Mouse (Mus musculus) mouse embryonic stem cell (cell line): ENCODE measurements around the gene Tecr.
"Not testable (repeated sequence)": the region's sequence is repeated elsewhere in the genome, so short reads cannot be mapped to it uniquely, and the experiment has no call there.

Experiments
- in situ Hi-C, 2 experiments: fragments of 300-500 bp; cut with MboI; formaldehyde crosslinking; loops; 1 replicate in 1 of 2; 3 replicates in 1 of 2; pipeline ENCODE4 v1.14.3; 2019 to 2020; ENCODE audit warnings: low sequenced_read_pairs in 2 of 2, low pct_unique_long_range_greater_than_20kb in 1 of 2, mixed read lengths in 1 of 2; ENCODE audit not compliant: unreplicated experiment in 1 of 2

Tecr gene

GRCm38 (mm10) chr8:83571001-83571340 lies 36.8 kb downstream of the Tecr start:
- in situ Hi-C loops: not testable (repeated sequence)

- in situ Hi-C loops: no loop called here
Measured at GRCm38 (mm10) chr8:83570272-83571000, 37.3 kb downstream of the Tecr start.

DNA sequence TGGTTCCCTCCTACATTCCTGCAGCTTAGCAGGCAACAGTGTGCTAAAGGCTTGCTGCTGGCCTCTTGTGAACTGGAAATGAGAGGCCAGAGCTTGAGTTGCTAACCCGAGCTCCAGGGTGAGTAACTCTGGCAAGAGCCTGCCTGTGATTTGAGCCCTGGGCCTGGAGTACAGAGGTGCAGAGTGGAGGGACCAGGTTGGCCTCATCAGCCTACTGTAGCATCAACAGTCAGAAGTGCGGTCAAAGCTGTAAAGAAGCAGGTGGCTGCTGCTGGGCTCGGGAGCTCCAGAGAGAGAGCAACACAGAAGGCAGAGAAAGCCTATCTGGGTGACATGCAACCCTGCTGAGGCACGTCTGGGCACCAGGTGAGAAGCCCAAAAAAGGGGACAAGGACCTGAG lies 38.6 kb downstream of the Tecr start:
- in situ Hi-C loops: no loop called here

DNA sequence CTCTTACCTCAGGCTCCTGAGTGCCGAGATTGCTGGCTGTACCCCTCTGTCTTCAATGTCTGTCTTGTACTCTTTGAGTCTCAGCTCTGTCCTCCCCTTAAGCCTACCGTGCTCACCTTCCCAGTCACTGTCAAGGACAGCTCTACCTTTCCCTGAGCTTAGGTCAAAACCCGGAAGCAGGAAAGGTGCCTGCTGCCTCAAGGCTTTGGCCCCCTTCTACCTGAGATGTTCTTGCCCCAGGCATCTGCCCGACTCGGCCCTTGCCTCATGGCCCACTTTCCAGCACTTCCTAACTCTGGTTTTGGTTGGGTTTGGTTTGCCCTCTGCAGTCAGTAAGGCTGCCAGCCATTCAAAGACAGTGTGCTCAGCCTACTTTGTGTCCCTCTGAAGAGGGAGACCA lies 39.0 kb downstream of the Tecr start:
- in situ Hi-C loops: no loop called here

DNA sequence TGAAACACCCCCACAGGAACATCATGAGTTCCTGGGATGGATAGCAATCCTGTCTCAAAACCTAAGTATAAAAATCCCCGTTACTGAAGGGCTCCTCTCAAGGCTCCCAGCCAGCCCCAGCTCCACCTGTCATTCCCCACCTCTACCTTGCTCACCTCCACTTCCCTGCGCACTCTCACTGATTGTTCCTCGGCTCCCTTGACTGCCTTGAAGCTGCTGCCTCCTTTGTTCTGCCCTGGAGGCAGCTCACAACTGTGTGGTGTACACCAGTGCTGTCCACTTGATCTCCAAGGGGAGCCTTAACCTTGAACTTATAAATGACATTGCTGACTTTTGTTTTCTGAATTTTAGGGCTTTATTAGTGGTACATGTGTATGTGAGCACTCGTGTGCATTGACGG lies 39.6 kb downstream of the Tecr start:
- in situ Hi-C loops: no loop called here

GRCm38 (mm10) chr8:83567668-83568067 lies 40.1 kb downstream of the Tecr start:
- in situ Hi-C loops: no loop called here

- in situ Hi-C loops: no loop called here
Measured at GRCm38 (mm10) chr8:83566469-83567395, 41.0 kb downstream of the Tecr start, which contains the start of gene Ndufb7. Gene Ndufb7 (plus strand): TSS chr8:83566671.

DNA sequence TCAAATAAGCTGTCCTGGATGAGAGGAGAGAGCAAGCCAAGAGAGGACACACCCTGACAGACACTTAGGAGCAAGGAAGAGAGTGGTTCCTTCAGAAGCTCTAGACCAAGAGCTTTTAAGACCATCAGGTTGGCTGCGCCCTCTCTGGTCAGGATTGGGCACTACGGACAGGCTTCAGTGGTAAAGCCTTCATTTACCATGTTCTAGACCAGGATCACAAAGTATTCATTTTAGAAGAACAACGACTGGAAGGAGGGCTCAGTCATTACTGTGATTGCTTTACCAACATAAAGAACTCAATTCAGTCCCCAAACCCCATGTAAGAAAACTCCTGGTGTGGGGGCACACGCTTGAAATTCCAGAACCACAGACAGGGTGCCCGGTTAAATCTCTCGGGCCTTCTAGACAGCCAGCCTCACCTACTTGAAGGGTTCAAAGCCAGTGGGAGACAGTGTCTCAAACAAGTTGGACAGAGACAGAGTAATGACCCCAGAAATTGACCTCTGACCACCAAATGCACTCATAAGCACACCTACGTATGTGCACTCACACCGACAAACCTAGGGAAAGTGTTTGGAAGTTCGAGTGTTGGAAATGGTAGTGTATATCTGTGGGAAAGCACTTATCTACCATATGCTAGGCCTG lies 41.9 kb downstream of the Tecr start:
- in situ Hi-C loops: no loop called here

DNA sequence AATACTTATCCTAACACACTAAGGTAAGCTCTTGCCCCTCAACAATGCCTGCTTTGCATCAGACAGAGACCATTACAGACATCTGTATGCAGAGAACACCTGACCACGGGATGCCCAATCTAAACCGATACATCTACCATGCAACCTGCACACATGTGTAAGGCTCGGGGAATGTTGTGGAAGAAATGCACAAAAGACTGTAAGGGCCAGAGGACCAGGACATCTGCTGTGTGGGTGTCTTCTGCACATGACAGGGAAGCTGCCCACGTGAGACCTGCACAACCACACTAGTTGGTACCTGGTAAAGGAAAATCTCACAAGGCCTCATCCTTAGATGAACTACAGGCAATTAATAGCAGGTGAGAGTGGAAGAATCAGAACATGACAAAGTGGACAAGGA lies 44.5 kb downstream of the Tecr start:
- in situ Hi-C loops: no loop called here

- in situ Hi-C loops: no loop called here
Measured at GRCm38 (mm10) chr8:83562669-83563068, 45.1 kb downstream of the Tecr start.

DNA sequence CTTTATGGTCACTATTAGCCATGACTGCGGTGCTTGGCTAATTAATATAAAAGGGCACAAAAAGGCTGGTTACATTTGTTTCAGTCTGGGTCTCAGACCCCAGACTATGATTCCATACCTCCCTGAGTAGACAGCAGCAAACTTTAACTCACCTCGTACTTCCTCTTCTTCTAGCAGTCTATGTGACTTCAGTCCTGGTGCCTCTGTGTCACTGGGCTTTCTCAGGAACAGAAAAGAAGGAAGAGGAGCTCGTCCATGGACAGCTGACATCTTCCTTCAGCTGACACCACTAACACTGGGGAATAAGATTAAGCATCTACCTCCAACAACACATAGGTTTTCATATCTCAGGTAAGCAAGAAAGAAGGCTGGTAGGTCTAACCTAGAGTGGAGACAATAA lies 72.0 kb downstream of the Tecr start, which contains the start of gene Olfr370:
Olfr370 (plus strand) TSS at position 45 of the 400 bp plus-strand sequence.
- in situ Hi-C loops: no loop called here

GRCm38 (mm10) chr8:83534802-83535201 lies 73.0 kb downstream of the Tecr start:
- in situ Hi-C loops: no loop called here
